Mouse (Mus musculus): ENCODE results near the gene D11Wsu47e.
"Not testable (repeated sequence)": the region's sequence is repeated elsewhere in the genome, so short reads cannot be mapped to it uniquely, and the experiment has no call there.

The D11Wsu47e gene

GRCm38 (mm10) chr11:113683957-113684706, at the start of gene D11Wsu47e, which contains the start of gene Fam104a:
Gene D11Wsu47e, plus strand, starts transcription at chr11:113684412.
Gene Fam104a, minus strand, starts transcription at chr11:113684155.
- DNase-seq: peak; percentile 95

GRCm38 (mm10) chr11:113634699-113635121, 49.5 kb upstream of the D11Wsu47e start:
- DNase-seq: no peak

GRCm38 (mm10) chr11:113638680-113639079, 45.5 kb upstream of the D11Wsu47e start:
- DNase-seq: no peak

GRCm38 (mm10) chr11:113645181-113645580, 39.0 kb upstream of the D11Wsu47e start:
- DNase-seq: no peak

GRCm38 (mm10) chr11:113648152-113648551, 36.1 kb upstream of the D11Wsu47e start:
- peak; percentile 86 for DNase-seq

GRCm38 (mm10) chr11:113648690-113649352, 35.4 kb upstream of the D11Wsu47e start, which contains the start of gene Cog1:
Gene Cog1, plus strand, starts transcription at chr11:113649169.
- DNase-seq: no peak

- DNase-seq: peak; percentile 78
Measured at GRCm38 (mm10) chr11:113649353-113650210, 34.6 kb upstream of the D11Wsu47e start, which contains the start of gene Slc39a11. Gene Slc39a11, minus strand, starts transcription at chr11:113650079.

- no peak for DNase-seq
Measured at GRCm38 (mm10) chr11:113651206-113651906, 32.9 kb upstream of the D11Wsu47e start.

GRCm38 (mm10) chr11:113651907-113652273, 32.3 kb upstream of the D11Wsu47e start:
- peak; percentile 51 for DNase-seq

GRCm38 (mm10) chr11:113652516-113652915, 31.7 kb upstream of the D11Wsu47e start:
- DNase-seq: no peak

GRCm38 (mm10) chr11:113654105-113654504, 30.1 kb upstream of the D11Wsu47e start:
- DNase-seq: no peak

- DNase-seq: no peak
Measured at GRCm38 (mm10) chr11:113654561-113655270, 29.5 kb upstream of the D11Wsu47e start.

GRCm38 (mm10) chr11:113656511-113656932, 27.7 kb upstream of the D11Wsu47e start:
- DNase-seq: no peak

- DNase-seq: no peak
Measured at GRCm38 (mm10) chr11:113657221-113657620, 27.0 kb upstream of the D11Wsu47e start.

- no peak for DNase-seq
Measured at GRCm38 (mm10) chr11:113658319-113658718, 25.9 kb upstream of the D11Wsu47e start.

- DNase-seq: no peak
Measured at GRCm38 (mm10) chr11:113658763-113659162, 25.4 kb upstream of the D11Wsu47e start.

GRCm38 (mm10) chr11:113660213-113660612, 24.0 kb upstream of the D11Wsu47e start:
- DNase-seq: not testable (repeated sequence)

GRCm38 (mm10) chr11:113660940-113661339, 23.3 kb upstream of the D11Wsu47e start:
- no peak for DNase-seq

- DNase-seq: no peak
Measured at GRCm38 (mm10) chr11:113661835-113662351, 22.3 kb upstream of the D11Wsu47e start.

- no peak for DNase-seq
Measured at GRCm38 (mm10) chr11:113664279-113664678, 19.9 kb upstream of the D11Wsu47e start.

- DNase-seq: no peak
Measured at GRCm38 (mm10) chr11:113666205-113666604, 18.0 kb upstream of the D11Wsu47e start.

All from thymus, postnatal 25 days (tissue).